Mouse (Mus musculus) neural tube, embryonic 13.5 days (tissue): ENCODE data around the gene Fcna. TPM values are rescaled to one million over a fixed set of nuclear protein-coding genes. Genes with fewer than 3 reads are reported as not detected.

Experiments used
- ATAC-seq: fragments of 200-750 bp; cut with Nextera tagmentation; 2 replicates; pipeline ENCODE4 v1.8.0; 2017; ENCODE audit warnings: low read depth, mild to moderate bottlenecking, moderate TSS enrichment, moderate library complexity
- H3K27ac ChIP-seq: fragments of 300-500 bp; sonication (generic); replicated peaks from 2 replicates; pipeline ENCODE4 v1.5.1; 2015; ENCODE audit warnings: moderate library complexity, mild to moderate bottlenecking, inconsistent platforms
- H3K27me3 ChIP-seq: fragments of 300-500 bp; sonication (generic); 2 replicates; pipeline ENCODE4 v1.6.1; 2015; ENCODE audit warnings: mild to moderate bottlenecking, inconsistent platforms
- H3K36me3 ChIP-seq: fragments of 300-500 bp; sonication (generic); 2 replicates; pipeline ENCODE4 v1.6.1; 2015; ENCODE audit warnings: mild to moderate bottlenecking, inconsistent platforms
- H3K4me1 ChIP-seq: fragments of 300-500 bp; sonication (generic); replicated peaks from 2 replicates; pipeline ENCODE4 v1.6.1; 2015; ENCODE audit warnings: inconsistent platforms
- H3K4me2 ChIP-seq: fragments of 300-500 bp; sonication (generic); 2 replicates; pipeline ENCODE4 v1.6.1; 2015; ENCODE audit warnings: inconsistent platforms, mild to moderate bottlenecking, moderate library complexity
- H3K4me3 ChIP-seq: fragments of 300-500 bp; sonication (generic); 2 replicates; pipeline ENCODE4 v1.5.1; 2015; ENCODE audit warnings: mild to moderate bottlenecking, inconsistent platforms
- H3K9ac ChIP-seq: fragments of 300-500 bp; sonication (generic); 2 replicates; pipeline ENCODE4 v1.6.1; 2015; ENCODE audit warnings: moderate library complexity, mild to moderate bottlenecking, inconsistent platforms
- H3K9me3 ChIP-seq: fragments of 300-500 bp; sonication (generic); 2 replicates; pipeline ENCODE4 v1.6.1; 2016; ENCODE audit warnings: inconsistent platforms
- WGBS: fragments of 180-500 bp; shearing (Covaris S2); methylation state at CpG from one replicate; pipeline ENCODE4 v1.1.7; 2015; 5-methylcytosine and 5-hydroxymethylcytosine counted together
- polyA plus RNA-seq: library from polyadenylated mRNA; unstranded; fragments of >200 nt; fragmentation: Nextera tagmentation; extraction: Ambion mirVana; gene quantifications from 2 replicates; pipeline ENCODE4 v1.2.1, GENCODE M21; 2015

The Fcna gene
- polyA plus RNA-seq, 1 experiment from 2014 or later, result 2.7 TPM

DNA sequence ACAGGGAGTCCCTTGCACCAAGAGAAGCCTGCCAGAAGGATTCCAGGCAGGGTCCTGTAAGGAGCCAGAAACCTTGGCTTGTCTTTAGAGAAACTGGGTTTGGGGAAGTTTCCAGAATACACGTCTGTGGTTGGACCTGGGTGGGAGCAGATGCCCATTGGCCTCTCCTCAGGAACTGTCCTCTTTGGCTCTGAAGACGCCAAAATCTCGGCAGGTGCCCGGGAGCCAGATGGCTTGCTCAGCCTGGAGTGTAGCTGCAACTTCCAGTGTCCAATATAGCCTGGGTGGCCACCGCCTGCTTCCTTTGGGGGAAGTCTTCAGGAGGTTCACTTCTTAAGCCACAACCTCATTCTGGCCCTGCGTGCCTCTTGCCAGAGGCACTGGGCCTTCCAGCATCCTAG is 45.9 kb downstream of the Fcna start:
- Histone ChIP-seq H3K4me3 (peak overlapping the region; percentile 48; the same call in 1 of the 2 replicates), H3K27me3 (peaks cover 42% of the 10 kb centered on the region), H3K27ac (peak overlapping the region; percentile 83), H3K4me2 (peak overlapping the region; percentile 72), H3K9me3 (no peaks in the 10 kb centered on the region), H3K9ac (peak overlapping the region; percentile 43), H3K36me3 (peaks cover 40% of the 10 kb centered on the region), H3K4me1 (peaks cover 68% of the 10 kb centered on the region)
- WGBS, result 37% methylated on average over 6 of the region's 6 CpGs
- ATAC-seq, result 0 out of 2 replicates have a peak, but pooled peaks have one; percentile 1

DNA sequence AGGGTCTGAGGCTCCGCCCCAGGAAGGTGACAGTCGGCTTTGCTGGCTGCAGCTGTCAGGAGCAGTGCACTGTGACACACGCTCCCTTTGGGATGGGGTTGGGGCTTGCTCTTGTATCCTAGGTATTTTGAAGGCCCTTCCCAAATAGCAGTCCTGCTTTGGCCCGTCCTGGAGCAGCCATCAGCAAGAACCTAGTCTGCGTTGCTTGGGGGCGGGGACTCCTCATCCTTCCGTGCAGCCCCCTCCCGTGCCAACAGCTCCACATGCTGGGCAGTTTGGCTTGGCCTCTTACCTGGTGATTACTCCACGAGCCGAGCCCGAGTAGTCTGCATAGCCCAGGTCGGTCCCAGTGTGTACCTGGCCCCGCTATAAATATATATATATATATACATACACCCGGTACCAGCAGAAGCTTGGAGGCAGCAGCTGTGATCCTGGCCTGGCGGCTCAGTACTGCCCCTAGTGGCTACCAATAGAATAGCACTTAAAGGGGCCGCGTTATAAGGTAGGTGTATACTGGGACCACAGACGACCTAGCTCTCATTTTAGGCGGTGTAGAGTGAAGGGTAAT is 46.5 kb downstream of the Fcna start, which contains the start of gene Ajm1:
TSS of gene Ajm1 (minus strand) at position 464 of the 571 bp plus-strand sequence.
- peak within 1 kb of the TSS; percentile 83 for H3K27ac ChIP-seq
- WGBS, result 7% methylated on average over 19 of the region's 19 CpGs
- peak; percentile 77 for ATAC-seq
- H3K4me1 ChIP-seq, result peaks cover 70% of the 10 kb centered on the region
- peaks cover 47% of the 10 kb centered on the region for H3K27me3 ChIP-seq
- H3K4me3 ChIP-seq, result peak within 1 kb of the TSS; percentile 48
- H3K36me3 ChIP-seq, result peaks cover 37% of the 10 kb centered on the region
- H3K9ac ChIP-seq, result peak within 1 kb of the TSS; percentile 66
- H3K9me3 ChIP-seq, result no peaks in the 10 kb centered on the region
- H3K4me2 ChIP-seq, result peak within 1 kb of the TSS; percentile 72

DNA sequence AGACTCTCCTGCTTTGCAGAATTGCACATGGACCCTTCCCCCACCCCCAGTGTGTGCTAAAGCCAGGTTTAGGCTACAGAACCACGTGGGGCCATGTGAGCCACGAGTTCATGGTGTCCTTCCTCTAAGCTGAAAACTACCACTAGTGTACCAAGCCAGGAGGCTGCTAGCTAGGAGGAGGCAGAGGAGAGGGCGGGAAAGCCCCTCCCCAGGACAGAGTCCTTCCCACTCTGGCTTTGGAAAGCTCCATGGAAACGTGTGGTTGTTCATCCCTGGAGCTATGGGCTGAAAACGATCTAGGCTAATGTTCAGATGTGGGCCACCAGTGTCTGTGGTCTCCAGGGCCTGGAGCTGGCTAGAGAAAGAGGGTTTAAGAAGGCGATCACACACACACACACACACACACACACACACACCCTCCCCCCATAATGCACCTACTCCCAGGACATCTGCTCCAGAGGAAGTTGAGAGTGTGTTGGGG is 47.2 kb downstream of the Fcna start:
- Histone ChIP-seq H3K4me1 (peaks cover 75% of the 10 kb centered on the region), H3K4me2 (peak overlapping the region; percentile 72), H3K4me3 (peak overlapping the region; percentile 48), H3K36me3 (peaks cover 31% of the 10 kb centered on the region), H3K27ac (no peak overlapping the region), H3K27me3 (peaks cover 55% of the 10 kb centered on the region), H3K9me3 (no peaks in the 10 kb centered on the region), H3K9ac (peak overlapping the region; percentile 66)
- WGBS, result 45% methylated on average over 6 of the region's 6 CpGs
- no peak for ATAC-seq

DNA sequence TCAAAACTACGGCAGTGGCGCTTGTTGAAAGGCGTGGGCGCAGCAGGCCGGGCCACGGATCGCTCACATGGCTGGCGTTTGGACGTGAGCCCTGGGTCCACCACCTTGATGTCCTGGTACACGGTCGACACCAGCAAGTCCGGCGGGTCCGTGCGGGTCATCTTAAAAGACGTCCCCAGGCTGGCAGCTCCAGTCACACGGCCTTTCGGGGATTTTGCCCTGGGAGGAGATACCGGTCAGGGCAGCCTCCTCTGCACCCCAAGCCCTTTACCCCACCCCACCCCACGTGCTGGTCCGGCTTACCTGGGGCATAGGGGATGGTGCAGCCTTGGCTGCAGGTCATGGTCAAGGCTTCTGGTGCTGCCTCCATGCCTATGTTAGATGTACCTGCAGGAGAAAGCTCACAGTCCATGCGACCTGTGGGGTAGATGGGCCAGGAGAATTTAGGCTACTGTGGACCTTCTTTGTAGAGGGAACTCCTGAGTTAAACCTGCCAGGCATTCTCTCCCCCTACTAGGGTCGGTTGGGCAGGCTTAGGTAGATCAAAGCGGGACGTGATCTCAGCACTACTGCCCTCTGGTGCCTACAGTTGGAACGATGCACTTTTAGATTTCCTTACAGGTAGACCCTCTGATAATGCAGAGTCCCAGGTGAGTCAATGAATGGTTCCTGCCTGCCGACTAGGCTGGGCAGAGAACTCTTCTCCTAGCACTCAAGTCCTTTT is 47.9 kb downstream of the Fcna start:
- H3K4me2 ChIP-seq, result peak overlapping the region; percentile 72
- no peak for ATAC-seq
- no peak overlapping the region for H3K27ac ChIP-seq
- H3K4me1 ChIP-seq, result peaks cover 80% of the 10 kb centered on the region
- peak overlapping the region; percentile 18; the same call in 1 of the 2 replicates for H3K4me3 ChIP-seq
- no peaks in the 10 kb centered on the region for H3K9me3 ChIP-seq
- peaks cover 24% of the 10 kb centered on the region for H3K36me3 ChIP-seq
- 6% methylated on average over 27 of the region's 27 CpGs for WGBS
- peaks cover 56% of the 10 kb centered on the region for H3K27me3 ChIP-seq
- H3K9ac ChIP-seq, result no peak overlapping the region; the same call in 1 of the 2 replicates

DNA sequence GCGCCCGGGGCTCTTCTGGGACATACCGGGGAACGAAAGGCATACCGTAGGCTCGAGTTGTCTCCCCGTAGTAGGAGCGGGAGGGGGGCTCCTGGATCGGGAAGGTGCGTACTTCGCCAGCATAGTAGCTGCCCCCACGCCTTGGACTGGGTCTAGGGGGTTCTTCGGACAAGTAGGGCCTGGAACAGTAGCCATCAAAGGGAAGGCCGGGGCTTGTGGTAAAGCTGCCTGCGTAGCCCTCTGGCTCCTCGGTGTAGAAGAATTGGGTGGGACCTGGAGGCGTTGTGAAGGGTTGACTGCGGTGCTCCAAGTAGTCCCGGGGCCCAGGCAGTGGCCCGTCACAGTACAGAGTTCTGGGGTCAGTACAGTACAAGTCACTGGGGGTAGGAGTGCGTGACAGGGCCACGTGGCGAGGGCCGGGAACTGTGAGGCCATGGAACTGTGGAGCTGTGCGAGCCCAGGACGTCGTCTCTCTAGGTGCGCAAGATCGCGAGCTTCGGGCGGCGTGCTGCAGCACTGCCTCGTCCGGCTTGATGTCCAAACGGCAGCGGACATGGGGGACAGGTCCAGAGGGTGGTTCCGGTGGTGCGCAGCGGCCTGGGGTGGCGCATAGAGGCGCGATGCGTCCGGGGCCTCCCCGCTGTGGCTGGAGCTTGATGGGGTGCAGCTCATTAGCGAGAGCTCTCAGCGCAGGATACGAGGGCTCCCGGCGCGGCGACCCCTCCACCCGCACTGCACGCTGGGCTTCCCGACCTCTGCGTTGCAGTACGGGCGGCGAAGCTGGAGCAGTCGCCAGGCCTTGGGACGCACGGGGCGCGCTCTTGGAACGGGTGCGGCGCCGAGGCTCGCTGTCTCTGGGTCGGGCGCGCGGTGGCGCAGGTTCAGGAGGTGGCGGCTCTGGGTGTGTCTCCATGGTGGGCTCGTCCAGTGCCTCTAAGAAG is 48.8 kb downstream of the Fcna start:
- Histone ChIP-seq H3K4me2 (peak overlapping the region; percentile 44), H3K9ac (peak overlapping the region; percentile 18; the same call in 1 of the 2 replicates), H3K27ac (no peak overlapping the region), H3K36me3 (peaks cover 15% of the 10 kb centered on the region), H3K4me1 (peaks cover 82% of the 10 kb centered on the region), H3K9me3 (no peaks in the 10 kb centered on the region), H3K4me3 (peak overlapping the region; percentile 18; the same call in 1 of the 2 replicates), H3K27me3 (peaks cover 56% of the 10 kb centered on the region)
- 5% methylated on average over 77 of the region's 77 CpGs for WGBS
- ATAC-seq, result no peak

DNA sequence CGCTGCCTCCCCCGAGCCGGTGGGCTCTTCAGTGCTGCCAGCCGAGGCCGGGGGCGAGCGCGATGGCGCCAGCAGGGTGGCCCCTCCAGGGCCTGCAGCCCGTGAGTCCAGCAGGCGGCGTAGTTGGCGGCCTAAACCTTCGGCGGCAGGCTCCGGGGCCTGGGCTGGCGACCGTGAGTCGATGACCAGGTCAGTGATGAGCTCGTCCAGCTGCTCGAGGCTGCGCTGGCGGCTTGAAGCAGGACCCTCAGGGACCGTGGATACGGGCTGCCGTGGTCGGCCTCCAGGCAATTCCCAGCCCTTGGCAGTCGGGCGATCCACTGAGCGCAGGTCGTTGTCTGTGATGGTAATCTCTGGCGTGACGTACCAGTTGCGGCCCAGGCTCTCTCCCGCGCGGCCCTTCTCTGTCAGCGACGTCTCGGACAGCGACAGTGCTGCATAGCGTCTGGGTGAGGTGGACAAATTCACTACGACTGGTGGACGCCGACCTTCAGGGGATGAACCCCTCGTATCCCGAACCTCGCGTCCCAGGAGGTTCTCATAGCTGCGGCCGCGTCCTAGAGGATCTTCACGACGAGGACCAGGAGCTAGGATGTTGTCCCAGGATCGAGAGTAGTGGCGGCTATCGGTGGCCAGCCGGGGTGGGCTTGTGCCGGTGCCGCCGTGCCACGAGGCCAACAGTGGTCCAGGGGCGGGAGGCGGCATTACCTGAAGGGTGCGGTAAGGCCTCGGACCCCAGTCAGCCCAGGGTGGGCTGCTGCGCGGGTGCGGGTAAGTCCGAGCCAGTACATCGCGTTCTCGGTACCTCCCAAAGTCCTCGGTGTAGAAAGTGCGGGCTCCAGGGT is 49.7 kb downstream of the Fcna start:
- H3K9ac ChIP-seq, result peak overlapping the region; percentile 45
- H3K4me1 ChIP-seq, result peaks cover 83% of the 10 kb centered on the region
- ATAC-seq, result no peak
- no peaks in the 10 kb centered on the region for H3K9me3 ChIP-seq
- 8% methylated on average over 75 of the region's 75 CpGs for WGBS
- H3K36me3 ChIP-seq, result peaks cover 8% of the 10 kb centered on the region
- H3K27me3 ChIP-seq, result peaks cover 56% of the 10 kb centered on the region
- H3K27ac ChIP-seq, result no peak overlapping the region
- H3K4me3 ChIP-seq, result peak overlapping the region; percentile 24
- peak overlapping the region; percentile 44 for H3K4me2 ChIP-seq

DNA sequence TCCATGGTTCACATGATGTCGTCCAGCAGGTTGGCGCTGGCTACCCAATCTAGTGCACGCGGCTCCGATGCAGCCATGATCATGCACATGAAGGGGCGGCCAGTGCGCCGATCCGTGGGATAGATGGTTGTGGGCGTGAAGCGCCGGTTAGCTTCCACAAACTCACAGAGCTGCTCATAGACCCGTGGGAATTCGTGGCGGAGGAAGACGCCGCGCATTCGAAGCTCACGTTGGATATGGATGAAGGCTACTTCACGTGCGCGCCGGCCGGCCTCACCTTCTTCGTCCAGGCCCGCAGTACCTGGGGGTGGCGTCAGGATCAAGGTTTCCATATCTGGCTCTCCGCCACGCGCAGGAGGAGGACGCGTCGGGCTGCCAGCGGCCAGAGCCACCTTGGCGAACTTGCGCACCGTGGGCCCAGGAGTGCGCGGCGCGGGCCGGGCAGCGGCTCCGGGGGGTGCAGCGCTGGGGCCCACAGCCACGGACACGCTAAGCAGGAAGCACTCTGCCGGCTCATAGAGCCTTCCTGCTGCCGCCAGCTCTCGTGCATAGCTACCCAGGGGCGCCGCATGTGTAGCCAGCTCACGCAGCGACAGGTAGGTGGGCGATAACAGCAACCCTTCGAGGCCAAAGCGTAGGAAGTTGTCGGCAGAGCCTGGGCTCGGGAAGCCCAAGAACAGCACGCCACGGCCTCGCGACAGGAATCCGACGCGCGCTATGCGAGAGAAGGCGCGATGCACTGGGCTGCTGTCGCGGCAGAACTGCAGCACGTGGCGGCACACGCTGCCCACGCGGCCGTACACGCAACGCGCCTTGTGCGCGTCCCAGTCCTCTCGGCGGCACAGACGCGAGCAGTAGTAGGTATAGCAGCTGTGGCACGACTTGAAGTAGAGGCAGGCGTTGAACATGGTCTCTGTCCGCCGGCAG is 50.6 kb downstream of the Fcna start:
- WGBS, result 12% methylated on average over 92 of the region's 92 CpGs
- Histone ChIP-seq H3K36me3 (peaks cover 12% of the 10 kb centered on the region; the same call in 1 of the 2 replicates), H3K27ac (no peak overlapping the region), H3K27me3 (peaks cover 56% of the 10 kb centered on the region), H3K9me3 (no peaks in the 10 kb centered on the region), H3K4me2 (peak overlapping the region; percentile 44), H3K9ac (peak overlapping the region; percentile 45), H3K4me1 (peaks cover 82% of the 10 kb centered on the region), H3K4me3 (peak overlapping the region; percentile 24)
- ATAC-seq, result no peak

DNA sequence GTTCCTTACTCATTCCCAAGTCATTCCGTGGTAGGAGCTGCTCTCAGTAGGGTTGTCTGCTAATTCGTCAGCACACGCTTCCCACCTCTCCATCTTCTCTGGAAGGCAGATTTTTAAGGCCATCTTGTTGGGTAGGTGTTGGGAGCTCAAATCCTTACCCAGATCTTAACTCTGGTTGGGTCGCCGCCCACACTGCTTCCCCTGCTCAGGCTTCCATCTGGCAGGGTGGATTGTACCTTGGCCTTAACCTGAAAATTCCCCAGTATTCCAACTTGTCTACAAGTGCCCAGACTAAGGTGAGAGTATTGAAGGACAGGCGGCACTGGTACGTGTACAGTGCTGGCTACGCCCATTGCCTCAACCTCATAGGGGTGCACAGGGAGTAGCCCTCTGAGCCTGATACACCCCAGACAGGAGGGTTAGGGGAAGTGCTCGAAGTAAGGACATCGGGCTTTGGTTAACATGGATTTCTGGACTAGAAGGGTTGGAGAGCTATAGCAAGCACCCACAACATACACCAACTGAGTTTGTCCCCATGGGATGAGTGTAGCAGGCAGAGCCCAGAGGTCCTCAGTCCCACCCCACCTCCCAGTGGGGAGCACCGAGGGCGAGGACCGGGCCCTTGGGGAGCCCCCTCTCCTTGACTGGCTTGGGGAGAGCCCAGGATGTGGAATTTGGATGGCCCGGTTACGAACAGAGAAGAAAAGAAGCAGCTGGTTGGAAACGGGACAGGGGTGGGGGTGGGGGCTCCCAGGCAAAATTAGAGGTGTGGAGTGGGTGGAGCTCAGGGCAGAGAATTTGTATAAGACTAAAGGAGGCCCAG is 51.6 kb downstream of the Fcna start:
- WGBS, result 68% methylated on average over 16 of the region's 16 CpGs
- peaks cover 74% of the 10 kb centered on the region for H3K4me1 ChIP-seq
- no peaks in the 10 kb centered on the region for H3K9me3 ChIP-seq
- no peak overlapping the region for H3K27ac ChIP-seq
- H3K27me3 ChIP-seq, result peaks cover 56% of the 10 kb centered on the region
- H3K4me3 ChIP-seq, result no peak overlapping the region
- no peak for ATAC-seq
- peak overlapping the region; percentile 71; the same call in 1 of the 2 replicates for H3K9ac ChIP-seq
- peak overlapping the region; percentile 96 for H3K4me2 ChIP-seq
- H3K36me3 ChIP-seq, result peaks cover 20% of the 10 kb centered on the region

DNA sequence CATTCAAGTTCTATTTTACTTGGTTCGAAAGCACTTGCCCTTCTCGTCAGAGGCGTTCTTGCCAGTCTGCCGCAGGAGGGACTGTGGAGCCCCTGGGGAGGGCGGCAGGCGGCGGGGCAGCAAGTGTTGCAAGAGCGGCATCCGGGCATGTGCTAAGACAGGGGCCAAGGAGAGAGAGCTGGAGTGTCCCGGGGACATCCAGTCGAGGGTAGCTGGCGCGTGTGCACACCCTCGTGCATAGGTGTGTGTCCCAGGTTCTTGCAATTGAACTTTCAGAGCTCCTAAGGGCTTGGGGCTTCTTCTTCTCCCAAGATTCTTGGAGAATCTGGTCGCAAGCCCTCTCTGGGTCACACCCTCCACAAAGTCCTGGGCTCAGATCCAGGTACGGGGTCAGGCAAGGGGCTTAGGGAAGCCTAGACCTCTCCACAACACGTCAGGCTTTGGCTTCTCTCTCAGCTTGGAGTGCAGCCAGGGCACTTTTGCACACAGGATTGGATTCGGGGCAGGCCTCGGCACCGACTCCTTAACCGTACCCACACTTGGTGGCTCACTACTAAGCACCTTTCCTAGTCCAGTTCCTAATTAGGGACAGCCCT is 52.3 kb downstream of the Fcna start:
- H3K4me1 ChIP-seq, result peaks cover 67% of the 10 kb centered on the region
- peak overlapping the region; percentile 96 for H3K4me2 ChIP-seq
- peak overlapping the region; percentile 61 for H3K4me3 ChIP-seq
- peak overlapping the region; percentile 71 for H3K9ac ChIP-seq
- H3K9me3 ChIP-seq, result no peaks in the 10 kb centered on the region
- WGBS, result 13% methylated on average over 21 of the region's 21 CpGs
- peak overlapping the region; percentile 91 for H3K27ac ChIP-seq
- peaks cover 27% of the 10 kb centered on the region for H3K36me3 ChIP-seq
- H3K27me3 ChIP-seq, result peaks cover 50% of the 10 kb centered on the region
- peak; percentile 5; the same call in 1 of the 2 replicates for ATAC-seq
